Mouse (Mus musculus) lung, adult 10 weeks (tissue): ENCODE results near the gene Myh9. TPM values are rescaled to one million over a fixed set of nuclear protein-coding genes. Genes with fewer than 3 reads are reported as not detected.

Source experiments
- polyA plus RNA-seq: library from polyadenylated mRNA; stranded (reverse); fragments of 350-450 nt; fragmentation: Illumina TruSeq; extraction: RNeasy Lipid Tissue Mini Kit (QIAGEN cat#74804); gene quantifications from one replicate; pipeline ENCODE4 v1.2.3, GENCODE M21; 2014; ENCODE audit warnings: low read depth, low replicate concordance; ENCODE audit not compliant: insufficient read depth

The Myh9 gene
- 64.4 TPM for polyA plus RNA-seq

DNA sequence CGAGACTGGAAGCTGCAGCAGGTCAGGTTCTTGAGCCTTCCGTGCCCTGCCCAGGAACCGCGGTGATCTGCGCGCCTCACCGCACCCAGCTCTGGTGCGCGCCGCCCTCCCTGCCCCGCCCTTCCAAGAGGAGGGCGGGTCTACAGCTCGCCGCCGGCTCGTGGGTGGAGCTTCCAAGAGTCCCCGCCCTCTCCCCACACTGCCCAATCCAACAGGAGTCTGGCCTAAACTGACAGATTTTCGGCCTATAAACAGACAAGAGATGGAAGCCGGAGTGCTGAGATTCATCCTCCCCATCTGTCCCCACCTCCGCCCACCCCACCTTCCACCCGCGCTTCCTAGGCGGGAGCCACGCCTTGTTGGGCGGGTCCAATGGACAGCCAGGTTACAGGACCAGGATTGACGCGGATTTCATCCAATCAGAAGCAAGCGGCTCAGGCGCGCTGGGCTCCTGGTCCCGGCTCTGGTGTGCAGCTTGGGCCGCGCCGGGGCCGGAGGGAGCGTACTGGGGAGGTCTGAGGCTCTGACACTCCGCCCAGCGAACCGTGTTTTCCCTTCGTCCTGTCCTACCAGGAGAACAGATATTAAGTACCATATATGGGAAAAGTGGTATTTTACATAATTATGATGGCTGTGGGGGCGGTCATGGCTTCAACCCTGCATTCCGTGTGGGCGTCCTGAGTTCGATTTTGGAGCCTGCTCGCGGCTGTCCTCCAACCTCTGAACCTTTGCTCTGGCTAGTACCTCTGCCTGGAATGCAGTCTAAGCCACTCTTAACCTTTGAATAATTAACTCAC is at the start of gene Myh9:
Myh9 (minus strand) TSS at position 129 of the 797 bp plus-strand sequence.

DNA sequence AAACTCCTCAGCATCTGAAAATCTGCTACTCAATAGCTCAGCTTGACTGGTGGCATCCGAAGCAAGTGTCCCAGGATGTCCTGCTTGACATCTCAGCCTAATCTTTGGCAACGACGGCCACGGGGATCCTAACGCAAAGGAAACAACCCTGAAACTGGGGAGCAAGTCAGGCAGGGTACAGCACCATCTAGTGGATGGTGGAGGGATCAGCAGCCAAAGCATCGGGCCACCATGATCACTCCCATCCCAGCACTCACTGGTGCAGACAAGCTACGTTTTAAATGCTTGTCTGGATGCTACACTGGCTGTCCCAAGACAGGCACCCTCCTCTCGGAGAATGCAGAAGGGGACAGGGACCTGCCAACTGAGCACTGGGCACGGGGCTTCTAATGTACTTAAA is 85.1 kb downstream of the Myh9 start, which contains the start of gene Apol8:
Apol8 (minus strand) TSS at position 156 of the 400 bp plus-strand sequence.

DNA sequence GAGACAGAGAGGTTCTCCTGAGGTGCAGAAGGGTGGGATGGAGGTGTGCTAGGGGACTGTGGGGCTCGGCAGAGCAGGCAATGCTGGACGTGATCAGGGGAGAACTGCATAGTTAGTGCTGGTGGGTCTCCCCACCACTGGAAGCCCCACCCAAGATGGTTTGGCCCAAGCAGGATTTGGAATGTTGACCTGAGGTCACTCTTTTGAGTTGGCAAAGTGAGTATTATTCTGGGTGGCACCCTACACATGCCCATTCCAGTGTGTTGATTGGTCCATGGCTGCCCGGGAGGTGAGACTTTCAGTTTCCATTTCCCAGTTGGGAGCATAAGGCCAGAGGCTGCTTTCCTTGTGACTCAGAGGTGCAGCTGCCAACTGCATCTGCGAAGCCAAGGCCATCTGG is 113.2 kb downstream of the Myh9 start, which contains the start of gene Apol9b:
Apol9b (plus strand) TSS at position 301 of the 400 bp plus-strand sequence.

Other genes with a start within 250 kb of the Myh9 start
- gene Apol10b, start 246.1 kb downstream of the Myh9 start, polyA plus RNA-seq, result 2.4 TPM
- not detected for gene Gm36245, start 242.9 kb downstream of the Myh9 start, polyA plus RNA-seq
- gene Apol11b, start 198.9 kb downstream of the Myh9 start, polyA plus RNA-seq, result not detected
- gene Apol7e, start 143.3 kb downstream of the Myh9 start, polyA plus RNA-seq, result 1.9 TPM
- 3.7 TPM for gene Apol9b, start 113.1 kb downstream of the Myh9 start, polyA plus RNA-seq
- not detected for gene Apol8, start 85.2 kb downstream of the Myh9 start, polyA plus RNA-seq
- gene Txn2, start 86.8 kb upstream of the Myh9 start, polyA plus RNA-seq, result 133 TPM
- 0.83 TPM for gene Foxred2, start 114.5 kb upstream of the Myh9 start, polyA plus RNA-seq
- 70.7 TPM for gene Eif3d, start 128.6 kb upstream of the Myh9 start, polyA plus RNA-seq